Mouse (Mus musculus) kidney, postnatal 14 days (tissue): Measurements from ENCODE around the gene Mkrn2os.
"Not testable (repeated sequence)": the region's sequence is repeated elsewhere in the genome, so short reads cannot be mapped to it uniquely, and the experiment has no call there.

Experiments
- DNase-seq: peaks from one replicate; pipeline ENCODE4 v3.0.0; 2022; ENCODE audit warnings: mixed read lengths

The Mkrn2os gene

GRCm38 (mm10) chr6:115592458-115592857, at the start of gene Mkrn2os:
TSS of gene Mkrn2os (minus strand) at chr6:115592576.
- DNase-seq = peak; percentile 72

GRCm38 (mm10) chr6:115638188-115638587, 45.8 kb upstream of the Mkrn2os start:
- not testable (repeated sequence) for DNase-seq

GRCm38 (mm10) chr6:115634015-115634414, 41.6 kb upstream of the Mkrn2os start:
- no peak for DNase-seq

GRCm38 (mm10) chr6:115631056-115631795, 38.9 kb upstream of the Mkrn2os start:
- DNase-seq = peak; percentile 45

GRCm38 (mm10) chr6:115626121-115626520, 33.7 kb upstream of the Mkrn2os start:
- no peak for DNase-seq

- no peak for DNase-seq
Observed at GRCm38 (mm10) chr6:115620942-115621341, 28.6 kb upstream of the Mkrn2os start.

- DNase-seq = peak; percentile 52
Observed at GRCm38 (mm10) chr6:115619818-115620217, 27.4 kb upstream of the Mkrn2os start.

GRCm38 (mm10) chr6:115615983-115616382, 23.6 kb upstream of the Mkrn2os start:
- no peak for DNase-seq

- DNase-seq = no peak
Observed at GRCm38 (mm10) chr6:115613793-115614192, 21.4 kb upstream of the Mkrn2os start.

- no peak for DNase-seq
Observed at GRCm38 (mm10) chr6:115610301-115610700, 17.9 kb upstream of the Mkrn2os start.

- DNase-seq = no peak
Observed at GRCm38 (mm10) chr6:115609121-115609520, 16.7 kb upstream of the Mkrn2os start.

- no peak for DNase-seq
Observed at GRCm38 (mm10) chr6:115607429-115607828, 15.1 kb upstream of the Mkrn2os start.

GRCm38 (mm10) chr6:115606461-115606860, 14.1 kb upstream of the Mkrn2os start:
- DNase-seq = no peak

GRCm38 (mm10) chr6:115601715-115602523, 9.5 kb upstream of the Mkrn2os start, which contains the start of gene Mkrn2:
TSS of gene Mkrn2 (plus strand) at chr6:115601902.
- DNase-seq = peak; percentile 89

- DNase-seq = peak; percentile 11
Observed at GRCm38 (mm10) chr6:115601322-115601714, 8.9 kb upstream of the Mkrn2os start.

GRCm38 (mm10) chr6:115595667-115596066, 3.3 kb upstream of the Mkrn2os start:
- DNase-seq = no peak

GRCm38 (mm10) chr6:115594463-115594862, 2.1 kb upstream of the Mkrn2os start:
- no peak for DNase-seq

GRCm38 (mm10) chr6:115593252-115593651, 876 bp upstream of the Mkrn2os start:
- DNase-seq = no peak

GRCm38 (mm10) chr6:115591692-115592359, 550 bp downstream of the Mkrn2os start:
- no peak for DNase-seq

GRCm38 (mm10) chr6:115586321-115586720, 6.1 kb downstream of the Mkrn2os start:
- no peak for DNase-seq

- no peak for DNase-seq
Observed at GRCm38 (mm10) chr6:115584176-115584575, 8.2 kb downstream of the Mkrn2os start.

- DNase-seq = no peak
Observed at GRCm38 (mm10) chr6:115583430-115584125, 8.8 kb downstream of the Mkrn2os start.
